Mouse (Mus musculus): ENCODE results near the gene Lsp1. TPM values are rescaled to one million over a fixed set of nuclear protein-coding genes. Genes with fewer than 3 reads are reported as not detected.

The Lsp1 gene
- total RNA-seq, 2 experiments from 2014 or later = 2.6 to 3.1 TPM

- DNase-seq (ENCODE audit: low spot score in 2 of 2) = no peak
Observed at GRCm38 (mm10) chr7:142500032-142500431, 39.4 kb downstream of the Lsp1 start.

GRCm38 (mm10) chr7:142503206-142503605 is 42.6 kb downstream of the Lsp1 start:
- no peak for DNase-seq (ENCODE audit: low spot score in 2 of 2)

- DNase-seq (ENCODE audit: low spot score in 2 of 2) = no peak
Observed at GRCm38 (mm10) chr7:142505942-142506341, 45.3 kb downstream of the Lsp1 start.

DNA sequence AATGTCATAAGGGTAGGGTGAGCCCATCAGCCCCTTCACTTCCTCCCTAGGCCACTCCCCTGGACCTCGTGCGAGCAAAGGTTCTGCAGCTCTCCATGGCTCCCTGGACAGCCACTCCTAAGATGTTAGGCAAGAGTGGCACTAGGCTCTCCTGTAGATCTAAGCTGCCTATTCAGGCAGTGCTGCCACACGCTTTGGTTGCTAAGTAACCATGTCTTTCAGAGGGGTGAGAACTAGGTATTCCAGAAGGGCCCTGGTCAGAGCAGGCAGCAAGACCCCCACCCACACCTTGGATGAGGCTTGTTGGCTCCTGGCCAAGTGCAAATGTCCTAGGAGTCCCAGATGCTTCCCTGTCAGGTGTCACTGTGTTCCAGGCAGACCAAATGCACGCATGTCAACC is 45.9 kb downstream of the Lsp1 start:
- DNase-seq (ENCODE audit: low spot score in 2 of 2) = no peak

- DNase-seq (ENCODE audit: low spot score in 2 of 2) = no peak
Observed at GRCm38 (mm10) chr7:142507453-142507852, 46.8 kb downstream of the Lsp1 start.

DNA sequence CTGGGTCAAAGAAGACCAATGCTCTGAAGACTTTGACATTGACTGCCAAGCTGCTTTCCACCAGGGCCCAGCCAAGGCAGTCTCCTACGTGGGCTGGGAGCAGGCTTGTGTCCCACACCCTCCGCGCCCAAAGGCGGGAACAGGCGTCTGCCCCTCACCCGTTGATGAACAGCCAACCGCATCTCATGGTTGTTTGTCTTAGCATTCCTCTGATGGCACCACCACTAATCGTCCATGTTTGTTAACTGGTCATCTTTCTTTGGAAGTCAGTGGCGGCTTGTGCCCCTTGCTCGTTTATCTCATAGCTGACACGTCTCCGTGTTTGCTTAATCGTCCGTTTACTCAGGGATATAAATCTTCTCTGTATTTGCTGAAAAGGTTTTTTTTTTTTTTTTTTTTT is 48.9 kb downstream of the Lsp1 start:
- no peak for DNase-seq (ENCODE audit: low spot score in 2 of 2)

GRCm38 (mm10) chr7:142510021-142510777 is 49.6 kb downstream of the Lsp1 start:
- no peak for DNase-seq (ENCODE audit: low spot score in 2 of 2)

DNA sequence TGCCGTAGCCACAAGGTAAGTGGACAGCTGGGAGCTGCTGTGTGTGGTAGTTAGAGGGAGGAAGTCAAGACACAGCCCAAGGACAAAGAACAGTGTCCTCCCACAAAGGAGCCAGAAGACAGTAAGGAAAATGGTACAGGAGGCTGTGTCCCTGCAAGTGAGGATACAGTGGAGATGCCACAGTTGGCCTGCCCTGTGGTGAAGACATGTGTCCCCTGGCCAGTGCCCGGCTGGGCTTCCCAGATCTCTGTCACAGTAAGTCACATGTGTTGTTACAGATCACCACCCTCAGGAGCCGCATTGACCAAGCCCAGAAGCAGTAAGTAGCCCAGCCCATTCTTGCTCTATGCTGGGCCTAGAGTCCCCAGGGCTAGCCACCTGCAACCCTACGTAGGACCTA is 53.4 kb downstream of the Lsp1 start:
- no peak for DNase-seq (ENCODE audit: low spot score in 2 of 2)

DNA sequence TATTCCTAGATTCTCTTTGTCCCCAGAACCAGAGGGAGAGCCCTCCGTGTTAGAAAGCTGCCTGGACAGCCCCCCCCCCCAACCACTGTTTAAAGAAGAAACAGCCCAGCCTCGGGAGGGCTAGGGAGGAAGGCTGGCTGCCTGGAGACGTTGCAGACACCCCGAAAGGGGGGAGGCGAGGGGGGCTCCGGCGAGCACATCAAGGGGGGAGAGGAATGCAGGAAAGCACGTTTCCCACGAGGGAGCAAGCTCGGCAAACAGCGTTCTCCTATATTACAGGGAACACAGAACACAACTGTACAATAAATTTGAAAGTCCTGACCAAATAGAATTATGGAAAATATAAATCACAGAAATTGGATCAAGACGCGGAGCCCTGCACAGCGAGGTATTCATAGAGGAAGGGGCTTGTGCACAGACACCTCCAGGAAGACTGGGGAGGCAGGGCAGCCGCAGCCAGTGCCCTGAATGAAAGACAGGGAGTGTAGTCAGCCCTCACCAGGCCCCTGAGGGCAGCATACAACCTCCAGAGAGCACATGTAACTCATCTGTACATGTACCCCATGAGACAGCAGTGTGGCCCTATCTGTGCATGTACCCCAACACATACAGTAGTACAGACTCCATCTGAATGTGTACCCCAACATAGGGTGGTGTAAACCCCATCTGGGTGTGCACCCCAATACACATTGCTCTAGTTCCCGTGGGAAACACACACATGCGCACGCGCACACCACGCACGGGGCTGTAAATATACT is 55.8 kb downstream of the Lsp1 start:
- DNase-seq (ENCODE audit: low spot score in 2 of 2) = no peak

DNA sequence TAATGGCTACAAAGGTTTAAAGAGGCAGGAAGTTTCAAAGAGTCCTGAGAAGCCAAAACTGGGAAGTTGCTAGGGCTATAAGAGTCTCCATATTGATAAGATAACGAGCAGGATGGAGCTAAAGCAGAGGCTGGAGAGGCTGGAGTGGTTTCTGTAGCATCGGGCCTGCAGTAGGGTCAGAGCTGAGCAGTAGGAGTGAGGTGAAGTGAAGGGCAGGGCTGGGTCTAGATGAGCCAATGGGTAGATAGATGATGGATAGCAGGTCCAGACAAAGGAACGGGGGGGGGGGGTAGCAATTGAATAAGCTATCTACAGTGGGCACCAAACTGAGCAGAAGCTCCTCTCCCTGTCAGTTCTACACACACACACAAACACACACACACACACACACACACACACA is 56.9 kb downstream of the Lsp1 start:
- no peak for DNase-seq (ENCODE audit: low spot score in 2 of 2)

GRCm38 (mm10) chr7:142520331-142520730 is 59.7 kb downstream of the Lsp1 start:
- DNase-seq (ENCODE audit: low spot score in 2 of 2) = no peak

DNA sequence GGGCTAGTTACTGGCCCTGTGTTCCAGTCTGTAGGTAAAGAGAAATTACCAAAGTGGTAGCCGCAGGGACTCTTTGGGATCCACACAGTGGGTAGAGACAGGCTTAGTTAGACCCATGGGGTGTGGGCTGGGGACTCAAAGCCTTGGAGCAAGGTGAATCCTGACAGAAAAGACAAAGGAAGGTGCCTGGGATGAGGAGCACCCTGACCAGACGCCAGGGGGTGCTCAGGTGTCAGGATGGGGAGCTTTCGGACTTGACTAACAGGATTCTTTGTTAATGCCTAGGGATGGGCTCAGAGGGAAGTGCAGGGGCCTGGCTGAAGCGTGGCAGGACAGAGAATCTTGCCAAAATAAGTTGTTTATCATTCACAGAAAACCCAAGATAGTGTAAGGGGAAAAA is 61.7 kb downstream of the Lsp1 start:
- DNase-seq (ENCODE audit: low spot score in 2 of 2) = no peak

DNA sequence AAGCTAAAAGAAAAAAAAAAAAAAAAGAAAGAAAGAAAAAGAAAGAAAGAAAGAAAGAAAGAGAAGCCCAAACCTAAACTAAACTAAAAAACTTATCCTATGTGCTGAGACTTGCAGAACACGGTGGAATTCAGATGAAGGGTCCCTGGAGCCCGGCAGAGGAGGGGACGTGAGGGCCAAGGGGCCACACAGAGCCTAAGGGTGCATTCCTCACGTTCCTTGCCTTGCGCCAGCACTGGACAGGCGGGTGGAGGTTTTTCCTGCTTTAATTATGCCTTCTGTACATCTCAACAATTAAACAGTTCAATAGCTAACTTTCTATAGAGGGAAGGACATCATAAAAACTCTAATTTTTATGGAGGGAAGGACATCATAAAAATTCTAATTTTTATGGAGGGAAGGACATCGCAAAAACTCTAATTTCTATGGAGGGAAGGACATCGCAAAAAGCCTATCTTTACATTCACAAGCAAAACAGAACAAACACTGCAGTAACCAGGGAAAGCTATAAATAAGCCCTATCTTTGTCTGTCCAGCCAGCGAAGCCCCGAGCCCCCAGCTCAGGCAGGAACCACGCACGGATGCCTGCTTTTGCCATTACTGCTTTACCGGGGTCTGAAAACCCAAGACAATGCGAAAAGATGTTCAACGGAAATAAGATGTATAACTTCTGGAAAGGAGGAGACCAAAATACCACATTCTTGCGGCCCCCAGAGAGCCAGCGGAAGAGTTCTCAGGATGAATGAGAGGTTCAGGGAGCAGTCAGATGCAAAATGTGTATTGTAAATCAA is 62.8 kb downstream of the Lsp1 start:
- no peak for DNase-seq (ENCODE audit: low spot score in 2 of 2)

GRCm38 (mm10) chr7:142525342-142526178 is 65.0 kb downstream of the Lsp1 start:
- no peak for DNase-seq (ENCODE audit: low spot score in 2 of 2)

DNA sequence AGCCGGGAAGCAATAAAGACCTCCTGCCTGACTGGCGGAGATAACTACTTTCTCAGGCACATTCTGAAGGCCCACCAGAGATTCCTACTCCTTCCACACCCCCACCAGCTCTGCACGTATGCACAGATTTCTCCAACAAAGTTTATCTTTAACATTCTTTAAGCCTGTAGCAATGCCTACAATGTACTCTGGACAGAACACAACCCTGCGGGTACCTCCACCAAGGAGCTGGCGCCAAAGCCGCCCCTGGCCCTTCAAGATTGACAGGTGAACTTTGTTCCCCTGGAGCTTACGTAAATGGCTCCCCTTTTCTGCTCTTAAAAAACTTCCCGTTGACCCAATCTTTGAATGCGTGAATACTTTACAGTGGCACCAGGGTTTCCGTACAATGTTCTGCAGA is 68.7 kb downstream of the Lsp1 start:
- no peak for DNase-seq (ENCODE audit: low spot score in 2 of 2)

- DNase-seq (ENCODE audit: low spot score in 2 of 2) = no peak
Observed at GRCm38 (mm10) chr7:142531973-142532521, 71.4 kb downstream of the Lsp1 start.

- no peak for DNase-seq (ENCODE audit: low spot score in 2 of 2)
Observed at GRCm38 (mm10) chr7:142532671-142533058, 72.1 kb downstream of the Lsp1 start, which contains the start of gene Mrpl23. Gene Mrpl23 (plus strand): TSS chr7:142532686.

- peak; percentile 75 to 85 for DNase-seq (ENCODE audit: low spot score in 2 of 2)
Observed at GRCm38 (mm10) chr7:142533059-142533855, 72.6 kb downstream of the Lsp1 start.

DNA sequence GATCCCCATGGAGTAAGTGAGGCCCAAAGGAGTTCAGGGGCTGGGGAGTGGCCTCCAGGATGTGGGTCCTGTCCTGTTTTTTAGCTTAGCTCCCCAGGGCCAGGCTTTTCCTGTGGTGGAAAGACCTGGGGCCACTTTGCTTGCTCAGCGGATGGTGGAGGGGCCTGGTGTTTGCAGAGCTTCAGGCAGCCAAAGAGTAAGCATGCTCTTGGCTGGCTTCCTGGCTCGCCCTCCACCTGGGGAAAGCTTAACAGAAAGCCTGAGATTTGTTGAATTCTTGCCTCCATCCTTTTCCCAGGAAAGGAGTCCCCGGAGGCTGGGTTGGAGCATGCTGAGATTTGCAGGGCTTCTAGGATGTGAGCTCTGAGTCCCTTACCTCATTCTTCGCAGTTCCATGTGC is 74.5 kb downstream of the Lsp1 start:
- DNase-seq (ENCODE audit: low spot score in 2 of 2) = no peak

DNA sequence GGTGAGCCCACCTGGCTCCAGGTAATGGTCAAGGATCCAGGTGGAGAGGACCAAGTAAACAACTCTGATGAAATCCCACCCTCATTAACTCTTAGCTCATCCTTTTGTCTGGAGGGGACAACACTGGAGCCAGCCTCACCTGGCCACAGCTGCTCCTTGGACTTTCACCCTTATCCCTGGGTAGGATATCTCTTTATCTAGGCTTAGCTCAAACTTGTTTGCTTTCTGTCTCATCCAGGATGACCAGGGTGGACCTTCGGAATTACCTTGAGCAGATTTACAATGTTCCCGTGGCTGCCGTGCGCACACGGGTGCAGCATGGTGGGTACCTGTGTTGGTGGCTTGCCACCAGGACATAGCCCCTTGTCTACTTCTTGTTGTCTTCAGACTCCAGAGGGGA is 75.2 kb downstream of the Lsp1 start:
- no peak for DNase-seq (ENCODE audit: low spot score in 2 of 2)

All from layer of hippocampus, adult 18-20 months (tissue).